Mouse (Mus musculus) lung, adult 2 months (tissue): ENCODE results near the gene Dstn. TPM values are rescaled to one million over a fixed set of nuclear protein-coding genes. Genes with fewer than 3 reads are reported as not detected.

Experiments used
- DNase-seq: peaks from one replicate; pipeline ENCODE4 v3.0.0; 2022
- H3K4me1 ChIP-seq: fragments of 200-500 bp; 2 replicates; pipeline ENCODE4 v1.6.1; 2011; ENCODE audit warnings: low read length; ENCODE audit not compliant: control insufficient read depth, insufficient read depth
- H3K4me3 ChIP-seq: fragments of 200-500 bp; replicated peaks from 2 replicates; pipeline ENCODE3; 2011; ENCODE audit warnings: low read depth, mild to moderate bottlenecking, control low read depth, low read length; ENCODE audit errors: extremely low read depth
- CTCF ChIP-seq: fragments of 200-500 bp; IDR thresholded peaks from 2 replicates; pipeline ENCODE4 v1.5.1; 2011; ENCODE audit warnings: mild to moderate bottlenecking, low read length, control low read depth; ENCODE audit not compliant: insufficient read depth
- POLR2A ChIP-seq: fragments of 200-500 bp; IDR thresholded peaks from 2 replicates; pipeline ENCODE4 v1.6.1; 2011; ENCODE audit warnings: low read depth, mild to moderate bottlenecking, control low read depth, low read length, borderline replicate concordance; ENCODE audit errors: extremely low read depth
- whole genome bisulfite sequencing: fragments of 180-500 bp; shearing (Covaris S2); methylation state at CpG from one replicate; pipeline ENCODE4 v1.1.7; 2018; 5-methylcytosine and 5-hydroxymethylcytosine counted together
- polyA plus RNA-seq: library from polyadenylated mRNA; depleted of rRNA; stranded (reverse); fragments of >200 nt; gene quantifications from 2 replicates; pipeline ENCODE4 v1.2.3, GENCODE M21; 2012

The Dstn gene
- polyA plus RNA-seq, 1 experiment: 80.1 TPM

- no peak overlapping the region for H3K4me3 ChIP-seq
- 81% methylated on average over 2 of the region's 2 CpGs for WGBS
- TF ChIP-seq POLR2A: no peak
- no peak for TF ChIP-seq CTCF
- DNase-seq: no peak
- H3K4me1 ChIP-seq: no peaks in the 10 kb centered on the region
Measured at GRCm38 (mm10) chr2:143971887-143972286, 56.8 kb downstream of the Dstn start.

- no peaks in the 10 kb centered on the region for H3K4me1 ChIP-seq
- TF ChIP-seq POLR2A (no peak), CTCF (no peak)
- WGBS: 90% methylated on average over 7 of the region's 7 CpGs
- H3K4me3 ChIP-seq: no peak overlapping the region
- DNase-seq: no peak
Measured at GRCm38 (mm10) chr2:143973161-143973560, 58.0 kb downstream of the Dstn start.

GRCm38 (mm10) chr2:143975146-143975649, 60.1 kb downstream of the Dstn start:
- no peak for DNase-seq
- TF ChIP-seq POLR2A (no peak), CTCF (no peak)
- 88% methylated on average over 5 of the region's 5 CpGs for WGBS
- H3K4me1 ChIP-seq: no peaks in the 10 kb centered on the region
- no peak overlapping the region for H3K4me3 ChIP-seq

DNA sequence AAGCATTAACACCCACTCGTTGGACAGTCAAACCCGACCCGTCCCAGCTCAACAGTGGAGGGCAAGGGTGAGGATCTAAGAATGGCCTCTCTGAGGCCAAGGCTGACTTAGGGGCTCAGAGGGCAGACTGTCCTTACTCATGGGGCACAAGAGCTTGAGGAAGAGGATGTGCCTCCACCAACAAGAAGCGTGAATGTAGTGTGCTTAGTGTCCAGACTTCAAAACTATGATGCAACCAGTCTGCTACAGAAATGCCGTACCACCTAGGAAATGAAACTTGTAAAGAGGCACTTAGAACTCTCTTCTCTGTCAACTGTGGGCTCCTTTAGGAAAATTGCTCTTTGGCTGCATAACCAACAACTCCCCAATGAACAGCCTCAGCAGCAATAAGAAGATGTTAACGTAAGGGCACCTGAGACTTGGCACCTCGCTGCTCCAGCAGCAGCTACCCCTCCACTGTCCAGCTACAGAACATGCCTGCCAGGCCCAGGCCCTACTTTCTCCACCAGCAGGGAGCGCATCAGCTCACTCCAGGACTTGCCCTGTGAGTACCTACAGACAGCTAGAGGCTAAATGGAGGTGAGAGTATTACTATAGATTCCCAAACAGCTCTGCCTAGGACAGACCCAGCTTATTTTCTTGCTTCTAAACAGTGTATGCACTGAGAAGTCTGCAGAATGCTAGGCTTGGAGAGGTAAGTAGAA, 63.5 kb downstream of the Dstn start:
- WGBS: 76% methylated on average over 8 of the region's 8 CpGs
- H3K4me1 ChIP-seq: peaks cover 12% of the 10 kb centered on the region
- TF ChIP-seq POLR2A (no peak), CTCF (peak; percentile 25; the same call in 1 of the 2 replicates)
- H3K4me3 ChIP-seq: no peak overlapping the region
- DNase-seq: no peak

GRCm38 (mm10) chr2:143980781-143981398, 65.8 kb downstream of the Dstn start:
- DNase-seq: peak; percentile 59

GRCm38 (mm10) chr2:143982152-143982551, 67.0 kb downstream of the Dstn start:
- Histone ChIP-seq H3K4me1 (peaks cover 15% of the 10 kb centered on the region), H3K4me3 (no peak overlapping the region)
- WGBS: 71% methylated on average over 4 of the region's 4 CpGs
- no peak for TF ChIP-seq CTCF
- TF ChIP-seq POLR2A: no peak
- DNase-seq: no peak

More at GRCm38 (mm10) chr2:143980781-143981398, 65.8 kb downstream of the Dstn start:
- no peak for TF ChIP-seq POLR2A
- peak; percentile 81 for TF ChIP-seq CTCF
- WGBS: 46% methylated on average over 6 of the region's 6 CpGs
- peaks cover 15% of the 10 kb centered on the region for H3K4me1 ChIP-seq
- no peak overlapping the region for H3K4me3 ChIP-seq

DNA sequence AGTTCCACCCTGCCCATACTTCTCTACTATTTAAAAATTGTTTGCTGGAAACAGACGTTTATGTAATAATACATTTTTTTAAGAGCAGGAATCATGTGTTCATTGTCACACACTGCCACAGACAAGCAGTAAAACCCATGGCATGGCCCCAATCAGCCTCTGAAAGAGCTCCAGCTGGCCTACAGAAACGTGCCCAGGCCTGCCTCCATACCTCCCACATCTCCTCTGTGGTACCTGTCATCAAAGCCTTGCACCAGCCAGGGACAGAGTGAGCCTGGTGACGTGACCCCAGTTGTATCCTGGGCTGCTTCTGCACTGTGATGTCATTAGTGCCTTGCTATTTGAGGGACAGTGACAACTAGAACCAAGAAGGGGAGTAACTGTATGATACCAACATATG, 67.8 kb downstream of the Dstn start:
- Histone ChIP-seq H3K4me3 (no peak overlapping the region), H3K4me1 (peaks cover 15% of the 10 kb centered on the region)
- 44% methylated on average over 3 of the region's 3 CpGs for WGBS
- TF ChIP-seq CTCF: no peak
- no peak for TF ChIP-seq POLR2A
- no peak for DNase-seq

DNA sequence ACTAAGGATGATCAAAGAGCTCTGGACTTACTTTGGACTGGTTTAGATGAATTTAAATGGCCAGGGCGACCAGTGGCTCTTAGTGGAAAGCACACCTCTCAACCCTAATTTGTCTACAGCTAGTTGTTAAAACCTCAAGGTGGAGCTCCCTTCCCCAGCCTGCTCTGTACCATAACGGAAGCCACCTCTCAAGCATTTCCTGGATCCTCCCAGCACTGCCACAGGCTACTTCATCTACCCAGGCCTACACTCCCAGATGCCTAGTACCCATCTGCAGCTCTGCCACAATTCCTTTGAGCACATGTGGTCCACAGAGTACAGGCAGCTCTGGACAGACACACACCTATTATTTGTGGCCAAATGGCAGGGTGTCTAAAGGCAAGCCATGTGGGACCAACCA, 68.4 kb downstream of the Dstn start:
- TF ChIP-seq CTCF (no peak), POLR2A (no peak)
- Histone ChIP-seq H3K4me1 (peaks cover 15% of the 10 kb centered on the region), H3K4me3 (no peak overlapping the region)
- no peak for DNase-seq
- WGBS: 45% methylated on average over 2 of the region's 2 CpGs

- no peak for DNase-seq
- Histone ChIP-seq H3K4me3 (no peak overlapping the region), H3K4me1 (peaks cover 31% of the 10 kb centered on the region)
- 31% methylated on average over 2 of the region's 2 CpGs for WGBS
- TF ChIP-seq POLR2A (no peak), CTCF (no peak)
Measured at GRCm38 (mm10) chr2:143987485-143987884, 72.4 kb downstream of the Dstn start.

DNA sequence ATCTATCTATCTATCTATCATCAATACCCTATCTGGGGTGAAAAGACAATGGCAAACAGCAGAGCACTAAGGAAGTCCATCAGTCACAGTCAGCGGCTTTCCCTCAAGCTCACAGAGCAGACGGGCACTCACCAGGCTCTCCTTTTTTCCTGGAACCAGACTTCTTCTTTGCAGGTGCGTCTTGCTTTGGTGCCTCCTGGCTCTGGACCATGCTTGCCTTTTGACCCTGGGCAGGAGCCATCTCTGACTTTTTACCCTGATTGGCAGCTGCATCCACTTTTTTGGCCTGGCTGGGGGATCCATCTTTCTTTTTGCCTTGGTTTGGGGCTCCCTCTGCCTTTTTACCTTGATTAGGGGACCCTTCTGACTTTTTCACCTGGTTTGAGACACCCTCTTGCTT, 72.9 kb downstream of the Dstn start:
- no peak for TF ChIP-seq CTCF
- no peak for TF ChIP-seq POLR2A
- DNase-seq: no peak

More for the DNA sequence above, 72.9 kb downstream of the Dstn start:
- peaks cover 32% of the 10 kb centered on the region for H3K4me1 ChIP-seq
- 77% methylated on average over 3 of the region's 3 CpGs for WGBS
- H3K4me3 ChIP-seq: no peak overlapping the region
